Mouse (Mus musculus) forebrain, embryonic 16.5 days (tissue): ENCODE data around the gene Sept9. TPM values are rescaled to one million over a fixed set of nuclear protein-coding genes. Genes with fewer than 3 reads are reported as not detected.
A peak's percentile ranks its signal among the peaks of the same experiment; 100 is the strongest.

ENCODE experiments used
- ATAC-seq: fragments of 200-750 bp; cut with Nextera tagmentation; 2 replicates; pipeline ENCODE4 v1.8.0; 2017; ENCODE audit warnings: mild to moderate bottlenecking, moderate library complexity
- H3K27ac ChIP-seq: fragments of 300-500 bp; sonication (generic); 2 replicates; pipeline ENCODE4 v1.5.1; 2014; ENCODE audit warnings: low read length, control low read depth
- H3K27me3 ChIP-seq: fragments of 300-500 bp; sonication (generic); replicated peaks from 2 replicates; pipeline ENCODE4 v1.6.1; 2014; ENCODE audit warnings: low read length; ENCODE audit not compliant: control insufficient read depth, insufficient read depth
- H3K36me3 ChIP-seq: fragments of 300-500 bp; sonication (generic); 2 replicates; pipeline ENCODE4 v1.6.1; 2014; ENCODE audit not compliant: control insufficient read depth, insufficient read depth
- H3K4me1 ChIP-seq: fragments of 300-500 bp; sonication (generic); replicated peaks from 2 replicates; pipeline ENCODE4 v1.6.1; 2014; ENCODE audit warnings: low read length; ENCODE audit not compliant: control insufficient read depth, insufficient read depth
- H3K4me2 ChIP-seq: fragments of 300-500 bp; sonication (generic); 2 replicates; pipeline ENCODE4 v1.6.1; 2014; ENCODE audit warnings: mild to moderate bottlenecking, low read length, control low read depth
- H3K4me3 ChIP-seq: fragments of 300-500 bp; sonication (generic); replicated peaks from 2 replicates; pipeline ENCODE4 v1.5.1; 2014; ENCODE audit warnings: mild to moderate bottlenecking, low read length, control low read depth
- H3K9ac ChIP-seq: fragments of 300-500 bp; sonication (generic); replicated peaks from 2 replicates; pipeline ENCODE4 v1.6.1; 2014; ENCODE audit warnings: low read depth, low read length, control low read depth
- H3K9me3 ChIP-seq: fragments of 300-500 bp; sonication (generic); 2 replicates; pipeline ENCODE4 v1.6.1; 2016; ENCODE audit warnings: low read length; ENCODE audit not compliant: control insufficient read depth
- WGBS: fragments of 180-500 bp; shearing (Covaris S2); extraction: QIAGEN DNeasy Blood & Tissue Kit; methylation state at CpG from one replicate; pipeline ENCODE4 v1.1.7; 2014; 5-methylcytosine and 5-hydroxymethylcytosine counted together
- polyA plus RNA-seq: library from polyadenylated mRNA; unstranded; fragments of >200 nt; fragmentation: Nextera tagmentation; extraction: Ambion mirVana; gene quantifications from 2 replicates; pipeline ENCODE4 v1.2.1, GENCODE M21; 2015

Gene Sept9
- polyA plus RNA-seq, 1 experiment from 2014 or later = 120 TPM

DNA sequence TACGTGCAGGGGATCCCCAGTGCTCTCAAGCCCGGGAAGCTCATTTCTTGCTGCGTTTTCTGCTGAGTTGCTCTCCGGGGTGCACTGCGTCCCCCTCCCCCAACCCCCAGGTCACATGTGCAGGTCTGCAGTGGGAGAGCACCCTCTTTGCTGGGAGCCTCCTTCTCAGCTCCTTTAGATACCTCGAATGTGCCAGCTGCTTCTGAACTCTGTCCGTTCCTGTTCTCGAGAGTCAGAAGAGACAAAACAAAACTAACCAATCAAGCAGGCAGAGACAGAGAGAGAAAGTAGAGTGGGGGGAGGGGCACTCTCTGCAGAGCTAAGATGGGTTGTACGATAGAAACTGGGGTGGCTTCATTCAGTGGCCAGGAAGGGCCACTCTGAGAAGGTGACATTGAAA is 195.8 kb downstream of the Sept9 start:
- Histone ChIP-seq H3K4me1 (peaks cover 20% of the 10 kb centered on the region), H3K27ac (peak overlapping the region; percentile 20; the same call in 1 of the 2 replicates), H3K4me2 (peak overlapping the region; percentile 76), H3K4me3 (peak overlapping the region; percentile 47), H3K36me3 (no peaks in the 10 kb centered on the region), H3K27me3 (no peaks in the 10 kb centered on the region), H3K9ac (peak overlapping the region; percentile 67), H3K9me3 (no peaks in the 10 kb centered on the region)
- ATAC-seq = no peak
- WGBS = 2% methylated on average over 9 of the region's 9 CpGs

DNA sequence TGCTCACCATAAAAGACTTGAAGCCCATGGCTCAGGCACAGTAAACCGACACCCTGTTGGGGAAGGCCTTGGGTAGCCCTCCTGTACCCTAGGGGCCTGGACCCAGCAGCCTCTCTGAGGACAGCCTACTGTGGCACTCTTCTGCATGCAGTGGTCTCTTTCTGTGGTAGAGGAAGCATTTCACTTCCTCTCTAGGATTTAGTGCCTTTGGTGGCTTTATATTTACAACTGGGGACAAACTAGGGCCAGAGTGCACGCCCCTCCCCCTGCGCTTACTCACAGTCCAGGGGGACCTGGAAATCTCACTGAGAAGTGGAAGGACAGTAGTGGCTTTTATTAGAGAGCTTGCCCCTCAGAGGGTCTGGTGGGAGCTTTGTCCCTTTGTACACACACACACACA is 197.5 kb downstream of the Sept9 start:
- 84% methylated on average over 3 of the region's 3 CpGs for WGBS
- H3K9ac ChIP-seq = no peak overlapping the region
- no peak overlapping the region for H3K27ac ChIP-seq
- no peaks in the 10 kb centered on the region for H3K27me3 ChIP-seq
- ATAC-seq = no peak
- H3K4me3 ChIP-seq = no peak overlapping the region
- H3K4me1 ChIP-seq = peaks cover 20% of the 10 kb centered on the region
- H3K36me3 ChIP-seq = no peaks in the 10 kb centered on the region
- H3K4me2 ChIP-seq = no peak overlapping the region
- H3K9me3 ChIP-seq = no peaks in the 10 kb centered on the region

DNA sequence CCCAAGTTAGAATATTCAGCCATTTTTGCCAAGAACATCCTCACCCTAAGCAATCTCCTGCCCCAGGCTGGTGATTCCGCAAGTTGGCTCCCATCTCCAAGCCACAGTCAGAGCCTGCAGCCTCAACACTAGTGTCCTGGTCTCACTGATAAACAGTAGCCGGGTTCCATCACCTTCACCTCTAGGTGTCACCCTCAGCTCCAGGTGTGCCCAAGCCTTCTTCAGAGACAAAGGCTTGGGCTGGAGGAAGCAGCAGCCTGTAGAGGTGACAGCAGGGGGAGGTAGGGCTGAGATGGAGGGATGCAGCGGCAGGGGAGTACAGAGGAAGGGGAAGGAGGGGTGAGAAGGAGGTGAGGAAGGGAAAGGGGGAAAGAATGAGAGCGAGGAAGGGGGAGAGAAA is 198.3 kb downstream of the Sept9 start:
- Histone ChIP-seq H3K27ac (no peak overlapping the region), H3K9ac (no peak overlapping the region), H3K36me3 (no peaks in the 10 kb centered on the region), H3K4me2 (no peak overlapping the region), H3K4me3 (no peak overlapping the region), H3K27me3 (no peaks in the 10 kb centered on the region), H3K4me1 (peaks cover 20% of the 10 kb centered on the region), H3K9me3 (no peaks in the 10 kb centered on the region)
- no peak for ATAC-seq
- WGBS = 34% methylated on average over 4 of the region's 4 CpGs

DNA sequence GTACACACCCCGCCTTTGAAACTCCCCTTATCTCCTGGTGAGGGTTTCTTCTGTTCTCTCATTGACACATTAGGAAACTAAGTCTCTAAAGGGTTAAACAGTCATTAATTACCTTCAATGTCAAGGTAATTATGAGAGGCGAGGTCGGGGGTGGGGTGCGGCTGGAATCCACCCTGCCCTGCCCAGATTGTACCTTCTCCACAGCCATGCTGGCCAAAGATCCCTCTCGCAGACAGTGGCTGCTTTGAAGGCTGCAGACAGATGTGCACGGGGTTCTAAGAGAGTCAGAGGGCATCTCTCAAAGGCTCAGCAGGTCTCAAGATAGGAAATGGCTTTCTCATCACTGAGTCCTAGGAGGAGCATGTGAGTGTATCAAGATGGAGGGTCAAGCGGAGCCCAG is 198.7 kb downstream of the Sept9 start:
- Histone ChIP-seq H3K9ac (no peak overlapping the region), H3K27me3 (no peaks in the 10 kb centered on the region), H3K4me2 (no peak overlapping the region), H3K4me1 (peaks cover 20% of the 10 kb centered on the region), H3K36me3 (no peaks in the 10 kb centered on the region), H3K4me3 (no peak overlapping the region), H3K9me3 (no peaks in the 10 kb centered on the region), H3K27ac (no peak overlapping the region)
- no peak for ATAC-seq
- 44% methylated on average over 7 of the region's 7 CpGs for whole genome bisulfite sequencing

DNA sequence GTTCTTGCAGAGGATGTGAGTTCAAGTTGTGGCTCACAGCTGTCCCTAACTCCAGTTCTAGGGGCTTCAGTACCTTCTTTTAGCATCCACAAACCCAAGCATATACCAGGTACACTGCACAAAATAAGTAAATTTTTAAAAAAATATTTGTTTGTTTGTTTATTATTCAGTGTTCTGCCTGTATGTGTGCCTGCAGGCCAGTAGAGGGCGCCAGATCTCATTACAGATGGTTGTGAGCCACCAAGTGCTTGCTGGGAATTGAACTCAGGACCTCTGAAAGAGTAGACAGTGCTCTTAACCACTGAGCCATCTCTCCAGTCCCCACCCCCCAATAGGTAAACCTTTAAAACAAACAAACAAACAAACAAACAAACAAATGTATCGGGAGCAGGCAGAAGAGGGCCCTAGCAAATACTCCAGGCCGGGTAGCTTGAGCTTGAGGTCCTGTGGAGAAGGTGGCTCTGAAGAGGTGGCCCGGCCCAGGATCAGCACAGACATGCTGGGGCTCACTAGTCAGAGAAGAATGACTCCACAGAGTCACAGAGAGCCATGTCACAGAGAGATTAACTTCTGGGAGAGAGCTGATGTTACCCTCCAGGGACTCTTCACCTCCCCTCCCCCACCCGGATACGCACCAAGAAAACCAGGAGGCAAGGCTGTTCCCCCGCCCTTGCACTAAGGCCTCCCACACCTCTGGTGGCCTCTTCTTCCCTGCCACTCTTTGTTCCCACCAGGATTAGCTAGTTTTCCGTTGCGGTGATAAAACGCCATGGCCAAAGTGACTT is 202.3 kb downstream of the Sept9 start:
- no peak overlapping the region for H3K4me3 ChIP-seq
- no peaks in the 10 kb centered on the region for H3K27me3 ChIP-seq
- peaks cover 11% of the 10 kb centered on the region for H3K4me1 ChIP-seq
- H3K9me3 ChIP-seq = no peaks in the 10 kb centered on the region
- no peaks in the 10 kb centered on the region for H3K36me3 ChIP-seq
- H3K4me2 ChIP-seq = no peak overlapping the region
- H3K9ac ChIP-seq = no peak overlapping the region
- WGBS = 90% methylated on average over 10 of the region's 10 CpGs
- H3K27ac ChIP-seq = no peak overlapping the region
- no peak for ATAC-seq

DNA sequence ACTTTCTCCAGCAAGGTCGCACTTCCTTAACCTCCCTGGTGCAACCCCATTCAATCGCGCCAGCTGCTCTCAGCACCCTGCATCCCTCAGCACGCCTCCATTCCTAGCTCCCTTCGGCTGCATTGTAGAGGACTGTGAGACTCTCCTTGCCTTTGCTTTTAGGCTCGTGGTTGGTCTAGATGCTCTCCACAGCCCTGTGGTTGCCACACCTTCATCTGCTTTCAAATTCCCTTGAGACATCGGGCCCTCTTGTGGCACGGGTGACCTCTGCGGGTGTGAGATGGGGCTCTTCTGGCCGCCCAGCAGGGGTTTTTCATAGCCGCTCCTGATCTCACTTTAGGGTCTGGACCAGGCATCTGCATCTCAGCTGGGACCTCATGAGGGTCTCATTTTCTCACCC is 203.1 kb downstream of the Sept9 start:
- Histone ChIP-seq H3K27ac (no peak overlapping the region), H3K27me3 (no peaks in the 10 kb centered on the region), H3K4me3 (no peak overlapping the region), H3K4me2 (no peak overlapping the region), H3K4me1 (peaks cover 18% of the 10 kb centered on the region), H3K9ac (no peak overlapping the region), H3K36me3 (no peaks in the 10 kb centered on the region), H3K9me3 (no peaks in the 10 kb centered on the region)
- WGBS = 90% methylated on average over 11 of the region's 11 CpGs
- no peak for ATAC-seq

DNA sequence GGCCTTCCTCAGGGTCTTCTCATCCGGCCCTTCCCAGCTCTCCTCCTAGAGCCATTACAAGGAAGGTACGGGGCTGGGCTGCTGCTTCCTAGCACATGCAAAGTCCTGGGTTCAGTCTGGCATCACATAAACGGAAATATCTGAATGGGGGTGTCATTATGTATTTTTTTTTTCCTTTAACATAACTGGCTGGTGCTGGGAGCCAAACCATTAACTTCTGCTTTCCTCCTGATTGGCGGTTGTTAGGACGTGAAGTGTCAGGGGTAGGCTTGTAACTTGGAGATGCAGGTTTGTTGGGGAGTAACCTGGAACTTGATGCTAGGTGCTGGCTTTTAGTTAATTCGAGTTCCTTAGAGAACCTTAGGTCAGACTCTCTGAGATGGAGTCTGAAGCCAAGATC is 203.6 kb downstream of the Sept9 start:
- H3K27me3 ChIP-seq = no peaks in the 10 kb centered on the region
- H3K27ac ChIP-seq = no peak overlapping the region
- WGBS = 91% methylated on average over 6 of the region's 6 CpGs
- H3K4me1 ChIP-seq = peaks cover 18% of the 10 kb centered on the region
- no peak overlapping the region for H3K9ac ChIP-seq
- H3K4me2 ChIP-seq = no peak overlapping the region
- no peak for ATAC-seq
- H3K4me3 ChIP-seq = no peak overlapping the region
- H3K36me3 ChIP-seq = no peaks in the 10 kb centered on the region
- no peaks in the 10 kb centered on the region for H3K9me3 ChIP-seq

DNA sequence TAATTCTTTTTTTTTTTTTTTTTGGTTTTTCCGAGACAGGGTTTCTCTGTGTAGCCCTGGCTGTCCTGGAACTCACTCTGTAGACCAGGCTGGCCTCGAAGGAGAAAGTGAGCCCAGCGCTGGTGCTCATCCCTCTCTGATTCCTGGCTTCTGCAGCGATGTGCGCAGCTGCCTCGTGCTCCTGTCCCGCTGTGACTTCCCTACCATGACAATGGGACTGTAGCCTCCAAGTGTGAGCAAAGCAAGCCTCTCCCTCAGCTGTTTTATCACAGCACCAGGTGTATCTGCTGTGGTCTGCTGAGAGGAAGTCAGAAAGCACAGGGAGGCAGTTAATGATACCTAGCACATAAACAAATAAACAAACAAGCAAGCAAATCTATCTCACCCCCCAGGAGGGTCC is 204.3 kb downstream of the Sept9 start:
- no peak for ATAC-seq
- Histone ChIP-seq H3K4me2 (no peak overlapping the region), H3K9ac (no peak overlapping the region), H3K27ac (no peak overlapping the region), H3K4me3 (no peak overlapping the region), H3K36me3 (no peaks in the 10 kb centered on the region), H3K27me3 (no peaks in the 10 kb centered on the region), H3K9me3 (no peaks in the 10 kb centered on the region), H3K4me1 (peaks cover 26% of the 10 kb centered on the region)
- 44% methylated on average over 7 of the region's 7 CpGs for WGBS

DNA sequence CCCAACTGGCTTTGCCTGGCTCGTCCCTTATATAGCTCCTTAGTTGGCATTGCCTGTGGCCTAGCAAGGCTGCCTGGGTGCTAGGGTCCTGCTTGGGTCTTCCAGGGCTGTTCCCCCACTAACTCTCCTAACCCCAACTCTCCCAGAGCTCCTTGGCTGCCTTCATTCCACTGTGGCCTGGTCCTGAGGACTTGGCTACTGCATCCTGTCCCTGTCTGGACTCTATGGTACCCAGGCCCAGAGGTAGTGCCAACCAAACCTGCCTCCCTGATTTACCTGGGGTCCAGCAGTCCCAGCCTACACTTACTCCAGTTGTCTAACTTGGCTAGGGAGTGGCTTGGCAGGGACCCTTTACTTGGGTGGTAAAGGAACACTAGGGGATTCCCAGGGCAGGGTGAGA is 207.2 kb downstream of the Sept9 start:
- no peak overlapping the region for H3K4me3 ChIP-seq
- peak overlapping the region; percentile 97 for H3K27ac ChIP-seq
- H3K4me2 ChIP-seq = peak overlapping the region; percentile 58
- no peaks in the 10 kb centered on the region for H3K9me3 ChIP-seq
- no peaks in the 10 kb centered on the region for H3K27me3 ChIP-seq
- ATAC-seq = no peak
- H3K36me3 ChIP-seq = no peaks in the 10 kb centered on the region
- 100% methylated on average over 1 of the region's 1 CpGs for WGBS
- H3K9ac ChIP-seq = peak overlapping the region; percentile 66
- peaks cover 42% of the 10 kb centered on the region for H3K4me1 ChIP-seq

DNA sequence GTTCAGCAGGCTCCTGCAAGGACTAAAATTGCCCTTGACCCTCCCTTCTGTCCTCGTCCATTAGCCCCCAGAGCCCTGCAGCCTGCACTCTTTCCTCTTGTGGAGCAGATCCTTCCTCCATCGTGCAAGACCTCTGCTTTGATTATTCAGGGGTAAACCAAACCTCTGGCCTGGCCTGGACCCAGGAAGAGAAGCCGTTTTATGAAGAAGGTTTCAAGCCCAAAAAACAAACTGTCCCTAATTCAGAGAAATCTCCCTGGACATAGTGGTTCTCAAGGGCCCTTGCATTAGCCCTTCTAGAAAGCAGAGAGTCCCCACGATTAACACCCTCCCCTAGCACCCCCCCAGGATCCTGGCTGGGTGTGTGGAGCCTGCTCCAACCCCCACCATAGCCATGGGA is 207.7 kb downstream of the Sept9 start:
- Histone ChIP-seq H3K4me3 (peak overlapping the region; percentile 41), H3K27me3 (no peaks in the 10 kb centered on the region), H3K9me3 (no peaks in the 10 kb centered on the region), H3K4me1 (peaks cover 42% of the 10 kb centered on the region), H3K9ac (peak overlapping the region; percentile 66), H3K36me3 (no peaks in the 10 kb centered on the region), H3K4me2 (peak overlapping the region; percentile 58), H3K27ac (peak overlapping the region; percentile 97)
- 6% methylated on average over 4 of the region's 4 CpGs for WGBS
- no peak for ATAC-seq
